25 mouse cellular contexts compared by ENCODE assay signal in genomic region chr13:90005561-90005960, GRCm38 (mm10).
"Had no signal": no experiment of that assay in that cellular context is flagged by ENCODE, and none has a peak within 500 bp of the region (broad histone marks: within the 10 kb centered on the region; RNA-seq: fewer than 3 reads in every experiment).

No protein-coding gene starts in this region.

- H3K4me2 ChIP-seq: heart, embryonic 13.5 days; heart, embryonic 15.5 days; hindbrain, embryonic 13.5 days; hindbrain, embryonic 15.5 days; kidney, embryonic 15.5 days; limb, embryonic 13.5 days; limb, embryonic 15.5 days; liver, embryonic 12.5 days had no signal

- ATAC-seq: hindbrain, postnatal 0 days; intestine, embryonic 16.5 days; liver, embryonic 12.5 days had no signal

- H3K27me3 ChIP-seq: heart, embryonic 13.5 days; heart, embryonic 15.5 days; hindbrain, embryonic 13.5 days; hindbrain, embryonic 15.5 days; kidney, embryonic 15.5 days; limb, embryonic 13.5 days; limb, embryonic 15.5 days; liver, embryonic 12.5 days had no signal

- H3K9ac ChIP-seq: heart, embryonic 13.5 days; heart, embryonic 15.5 days; hindbrain, embryonic 13.5 days; hindbrain, embryonic 15.5 days; kidney, embryonic 15.5 days; limb, embryonic 13.5 days; limb, embryonic 15.5 days; liver, embryonic 12.5 days; liver, embryonic 14.5 days had no signal

- DNase-seq: gastrocnemius, postnatal 14 days; gastrocnemius, postnatal 36 days; heart, adult 11 months; heart, adult 2 months; heart, postnatal 14 days; heart, postnatal 36 days; kidney, adult 11 months; kidney, adult 2 months; kidney, adult 9 months; kidney, postnatal 25 days; kidney, postnatal 4 days; left cerebral cortex, postnatal 4 days had no signal

- H3K4me3 ChIP-seq: heart, adult 2 months; heart, embryonic 13.5 days; heart, embryonic 15.5 days; hindbrain, embryonic 13.5 days; hindbrain, embryonic 15.5 days; kidney, embryonic 15.5 days; layer of hippocampus, adult 2 months; limb, embryonic 13.5 days; limb, embryonic 15.5 days; liver, embryonic 12.5 days had no signal

- H3K27ac ChIP-seq: heart, adult 2 months; heart, embryonic 13.5 days; heart, embryonic 15.5 days; hindbrain, embryonic 13.5 days; hindbrain, embryonic 15.5 days; hindbrain, postnatal 0 days; kidney, embryonic 15.5 days; kidney, postnatal 0 days; layer of hippocampus, adult 2 months; limb, embryonic 13.5 days; limb, embryonic 15.5 days; liver, embryonic 12.5 days; liver, embryonic 14.5 days had no signal

- H3K9me3 ChIP-seq: heart, embryonic 13.5 days; heart, embryonic 15.5 days; hindbrain, embryonic 13.5 days; hindbrain, embryonic 15.5 days; kidney, embryonic 15.5 days; limb, embryonic 13.5 days; limb, embryonic 15.5 days; liver, embryonic 12.5 days had no signal

- H3K36me3 ChIP-seq: heart, embryonic 13.5 days; heart, embryonic 15.5 days; hindbrain, embryonic 13.5 days; hindbrain, embryonic 15.5 days; kidney, embryonic 15.5 days; limb, embryonic 13.5 days; limb, embryonic 15.5 days; liver, embryonic 12.5 days had no signal

- H3K4me1 ChIP-seq: hindbrain, embryonic 13.5 days; hindbrain, embryonic 15.5 days; kidney, embryonic 15.5 days; limb, embryonic 15.5 days had no signal
